Mouse (Mus musculus) lung, postnatal 14 days (tissue): ENCODE measurements at regions not wholly inside any gene's neighbourhood (a gene's known extent, or its start where the extent isn't known, plus 50 kb on each side); places are given as distances from the start of the nearest gene placed in this dataset.

Experiments
- DNase-seq: peaks from one replicate; pipeline ENCODE4 v3.0.0; 2021

DNA sequence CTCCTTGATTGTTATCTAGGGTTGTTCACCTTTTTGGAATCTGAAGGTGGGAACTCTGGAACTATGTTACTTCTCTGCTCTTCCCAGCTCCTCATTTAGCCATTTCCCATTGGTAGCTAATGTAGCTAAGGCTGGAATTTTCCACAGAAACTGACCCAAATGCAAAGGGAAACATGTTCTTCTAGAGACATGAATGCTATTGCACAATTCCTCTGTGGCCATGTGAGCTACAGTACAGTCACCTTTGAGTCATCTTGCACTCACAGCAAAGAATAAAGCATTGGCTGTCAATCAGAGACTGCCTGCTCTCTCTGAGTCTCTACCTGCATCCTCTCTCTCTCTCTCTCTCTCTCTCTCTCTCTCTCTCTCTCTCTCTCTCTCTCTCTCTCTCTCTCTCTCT, 378.1 kb downstream of the Dcdc2c start:
- DNase-seq: no peak

DNA sequence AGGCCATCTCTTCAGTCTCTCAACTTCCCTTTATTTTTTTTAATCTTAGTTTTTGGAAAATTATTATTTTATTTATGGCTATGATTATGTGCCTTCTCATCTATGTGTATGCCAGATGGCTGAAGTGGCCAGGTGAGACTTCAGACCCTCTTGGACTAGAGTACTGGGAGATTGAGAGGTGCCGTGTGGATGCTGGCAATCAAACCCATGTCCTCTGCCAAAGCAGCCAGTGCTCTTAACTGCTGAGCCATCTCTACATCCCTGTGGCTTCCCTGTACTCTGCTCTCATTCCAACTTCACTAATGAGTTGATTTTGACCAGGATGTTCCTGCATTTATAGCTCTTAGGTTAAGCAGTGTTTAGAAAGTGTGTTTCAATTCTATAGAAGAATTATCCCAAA, 393.4 kb downstream of the Dcdc2c start:
- DNase-seq: no peak

DNA sequence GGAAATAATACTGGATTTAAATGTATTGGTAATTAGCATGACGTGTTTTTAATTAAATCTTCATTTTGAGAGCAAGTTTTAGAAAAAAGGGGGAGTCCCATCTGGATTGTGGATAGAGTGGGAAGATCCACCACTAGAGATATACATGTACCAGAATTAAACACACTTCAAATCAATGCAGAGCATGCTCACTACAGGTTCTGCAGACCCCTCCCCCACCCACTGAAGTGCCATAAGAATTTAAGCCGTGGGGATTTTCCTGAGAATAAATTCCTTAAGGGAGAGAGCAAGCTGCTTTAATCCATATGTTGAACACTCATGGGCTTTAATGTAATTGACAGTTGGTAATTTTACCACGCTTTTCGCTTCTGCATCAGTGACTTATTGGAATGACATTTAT, 401.4 kb downstream of the Dcdc2c start:
- DNase-seq: no peak

DNA sequence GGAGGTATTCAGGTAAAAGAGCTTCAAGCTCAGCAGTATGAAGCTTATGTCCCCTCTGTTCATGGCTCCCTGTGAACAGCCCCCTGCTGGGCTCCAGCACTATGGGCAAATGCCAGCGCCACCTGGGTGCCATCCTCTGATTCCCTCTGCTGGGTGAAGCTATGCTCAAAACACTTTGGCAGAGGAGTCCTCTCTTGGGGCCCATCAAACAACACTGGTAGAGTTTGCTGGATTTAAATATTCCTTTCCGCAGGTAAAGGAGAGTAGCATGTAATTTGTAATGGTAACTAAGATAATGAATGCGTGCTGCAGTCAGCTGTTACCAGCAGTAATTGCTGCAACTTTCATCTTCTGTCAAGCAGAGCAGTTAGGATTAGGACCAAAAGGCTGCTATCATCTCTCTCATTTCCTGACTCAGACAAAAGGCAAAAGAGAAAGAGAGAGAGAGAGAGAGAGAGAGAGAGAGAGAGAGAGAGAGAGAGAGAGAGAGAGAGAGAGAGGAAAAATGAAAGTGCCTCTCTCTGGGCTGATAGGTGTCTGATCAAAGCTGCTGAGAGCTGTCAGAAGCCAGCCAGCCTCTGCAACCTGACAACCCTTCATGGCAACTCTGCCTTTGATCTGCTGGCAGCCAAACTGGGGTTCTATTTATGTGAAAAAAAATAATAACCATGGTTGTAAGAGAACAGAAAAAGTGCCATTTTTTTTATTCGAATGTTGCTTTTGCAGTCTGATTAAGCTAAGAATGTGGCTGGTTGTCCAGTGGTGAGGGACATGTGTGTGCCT, 416.2 kb downstream of the Dcdc2c start:
- DNase-seq: no peak

DNA sequence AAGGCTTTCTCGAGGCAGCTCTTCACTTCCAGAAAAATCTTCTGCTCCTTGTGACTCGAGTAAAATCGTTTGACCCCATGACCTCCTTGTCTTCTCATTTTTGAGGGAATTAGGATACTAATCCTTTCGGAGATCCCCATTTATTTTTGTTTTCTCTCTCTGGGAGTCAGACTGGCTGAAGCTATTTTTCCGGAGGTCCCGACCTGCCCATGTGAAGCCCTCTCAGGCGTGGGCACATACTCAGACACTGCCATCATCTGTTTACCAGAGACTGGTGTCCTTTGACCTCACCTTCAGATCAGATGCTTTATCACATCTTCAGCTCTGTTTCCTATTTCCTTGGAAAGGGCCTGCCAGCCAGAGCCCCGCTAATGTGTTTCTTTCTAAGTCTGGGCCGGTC, 429.4 kb downstream of the Dcdc2c start:
- no peak for DNase-seq

DNA sequence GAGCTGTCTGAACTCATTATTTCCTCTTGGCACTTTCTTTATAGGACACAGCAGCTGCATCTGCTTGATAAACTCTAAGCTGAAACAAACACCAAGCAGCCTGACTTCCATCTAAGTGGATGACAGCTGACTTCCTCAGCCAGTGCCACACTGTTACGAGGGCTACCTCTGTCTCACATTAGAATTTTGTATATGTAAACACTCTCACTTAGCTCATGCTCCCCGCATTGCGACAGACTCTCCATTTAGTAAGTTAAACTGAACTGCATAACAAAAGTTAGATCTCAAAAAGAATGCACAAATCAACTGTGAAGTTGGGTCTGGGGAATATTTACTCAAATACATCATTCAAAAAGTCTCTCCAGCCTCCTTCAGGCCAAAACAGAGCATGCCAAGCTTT, 432.1 kb downstream of the Dcdc2c start:
- DNase-seq: peak; percentile 5

DNA sequence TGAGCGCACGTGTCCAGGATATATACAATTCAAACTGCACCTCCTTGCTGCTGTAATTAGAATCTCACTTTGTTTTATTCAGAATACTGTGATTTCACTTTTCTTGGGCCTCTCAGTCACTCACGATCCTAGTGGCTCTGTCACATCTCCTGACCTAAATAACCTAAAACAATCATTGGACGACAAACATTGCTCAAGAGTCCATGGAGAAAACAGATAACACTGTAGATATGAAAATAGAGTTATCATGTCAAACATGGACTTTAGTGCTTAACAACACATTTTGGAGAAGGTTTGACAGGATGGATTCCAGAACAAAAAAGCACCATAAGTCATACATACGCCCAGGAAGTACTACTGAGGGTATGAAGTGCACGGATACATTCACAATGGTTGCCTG, 461.5 kb downstream of the Dcdc2c start:
- DNase-seq: no peak

DNA sequence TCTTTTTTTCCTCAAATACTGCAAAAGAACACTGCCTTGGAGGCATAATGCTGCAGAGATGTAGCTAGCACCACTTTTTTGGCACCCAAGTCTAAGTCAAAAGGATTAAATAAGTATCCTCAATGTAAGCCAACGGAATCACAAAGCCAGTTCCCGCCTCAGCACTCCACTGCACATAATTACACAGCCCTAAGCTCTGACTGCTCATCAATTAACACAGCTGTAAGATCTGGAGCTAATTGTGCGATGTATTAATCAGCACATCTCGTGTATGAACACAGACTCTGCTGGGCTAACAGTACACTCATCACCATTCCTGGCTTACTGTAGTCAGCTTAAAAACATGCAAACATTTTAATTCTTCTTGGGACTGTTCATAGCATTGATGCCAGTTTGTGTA, 466.7 kb downstream of the Dcdc2c start:
- no peak for DNase-seq

DNA sequence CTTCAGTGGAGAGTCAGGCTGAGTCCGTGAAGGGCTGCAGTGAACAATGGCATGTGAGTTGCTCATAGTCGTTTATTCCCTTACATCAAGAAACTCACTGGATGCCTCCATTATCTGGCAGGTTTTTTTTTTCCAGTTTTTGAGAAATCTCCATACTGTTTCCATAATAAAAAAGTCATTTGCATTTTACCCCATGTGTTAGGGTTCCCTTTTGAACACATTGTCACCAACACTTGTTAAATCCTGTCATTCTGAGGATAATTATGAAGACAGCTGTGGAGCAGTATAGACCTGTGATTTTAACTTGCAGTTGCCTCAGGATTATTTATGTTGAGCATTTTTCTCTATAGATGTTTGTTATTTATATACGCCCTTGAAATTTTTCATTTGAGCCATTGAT, 475.6 kb downstream of the Dcdc2c start:
- no peak for DNase-seq

DNA sequence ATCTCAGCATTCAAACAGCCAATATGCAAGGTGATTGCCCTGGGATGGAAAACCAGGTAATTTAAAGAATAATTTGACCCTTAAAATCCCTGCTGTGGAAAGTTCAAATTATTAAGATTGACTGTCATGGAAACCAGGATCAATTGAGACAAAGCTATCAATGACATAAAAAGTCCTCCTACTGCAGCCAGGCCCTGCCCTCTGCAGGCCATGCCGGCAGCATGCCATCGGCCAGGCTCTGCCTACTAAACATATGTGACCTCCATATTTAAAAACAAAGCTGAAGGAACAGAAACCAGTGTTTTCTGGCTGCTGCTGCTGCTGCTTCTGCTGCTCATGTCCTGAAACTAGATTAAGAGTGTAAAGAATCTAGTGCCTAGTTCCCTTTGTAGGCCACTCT, 483.6 kb downstream of the Dcdc2c start:
- DNase-seq: no peak

DNA sequence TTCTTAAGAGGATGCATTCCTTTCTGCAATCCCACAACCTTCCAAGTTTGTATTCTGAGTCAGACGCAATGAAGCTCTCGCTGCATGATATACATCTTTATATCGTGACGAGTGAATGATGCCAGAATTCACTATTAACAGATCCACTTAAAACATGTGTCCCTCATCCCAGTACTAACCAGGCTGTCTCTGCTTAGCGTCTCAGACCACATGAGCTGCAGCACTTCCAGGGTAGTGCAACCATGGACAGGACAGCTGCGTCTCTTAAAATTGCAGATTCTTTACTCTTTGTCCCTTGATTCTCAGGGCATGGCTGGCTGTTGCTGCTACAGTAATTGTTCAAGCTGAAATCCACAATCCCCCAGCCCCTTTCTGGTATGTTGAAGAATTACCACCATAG, 491.9 kb downstream of the Dcdc2c start:
- DNase-seq: no peak

DNA sequence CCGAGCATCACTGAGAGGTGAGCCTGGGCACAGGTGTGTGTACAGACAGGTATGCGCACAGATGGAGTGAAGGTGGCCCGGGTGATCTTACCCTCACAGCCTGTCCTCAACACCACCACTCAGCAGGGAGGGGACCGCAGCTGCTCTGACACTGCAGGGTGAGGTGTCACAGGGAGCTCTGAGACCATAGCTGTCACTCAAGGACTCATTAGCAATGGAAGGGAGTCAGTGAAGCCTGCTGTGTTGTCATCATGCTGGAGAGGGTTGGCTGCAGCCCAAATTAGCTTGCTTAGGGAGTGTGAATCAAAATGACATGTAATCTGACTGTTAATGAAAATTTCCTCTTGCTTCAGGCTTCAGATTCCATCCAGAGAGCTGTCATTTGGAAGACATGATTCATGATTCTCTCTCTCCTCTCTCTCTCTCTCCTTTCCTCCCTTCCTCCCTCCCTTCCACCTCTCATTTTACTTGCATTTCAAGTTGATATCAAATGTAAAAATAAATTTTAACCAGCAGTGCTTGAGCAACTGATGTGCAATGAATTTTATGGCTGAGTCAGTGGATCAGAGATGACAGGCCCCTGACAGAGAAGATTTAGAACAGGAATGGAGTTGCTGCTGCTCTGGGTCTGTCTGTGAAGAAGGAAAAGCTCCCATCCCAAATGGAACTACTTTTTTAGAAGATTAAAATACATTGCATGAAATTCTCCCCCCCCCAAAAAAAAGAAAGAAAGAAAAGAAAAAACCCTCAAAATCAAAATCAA, 496.5 kb downstream of the Dcdc2c start:
- DNase-seq: no peak

DNA sequence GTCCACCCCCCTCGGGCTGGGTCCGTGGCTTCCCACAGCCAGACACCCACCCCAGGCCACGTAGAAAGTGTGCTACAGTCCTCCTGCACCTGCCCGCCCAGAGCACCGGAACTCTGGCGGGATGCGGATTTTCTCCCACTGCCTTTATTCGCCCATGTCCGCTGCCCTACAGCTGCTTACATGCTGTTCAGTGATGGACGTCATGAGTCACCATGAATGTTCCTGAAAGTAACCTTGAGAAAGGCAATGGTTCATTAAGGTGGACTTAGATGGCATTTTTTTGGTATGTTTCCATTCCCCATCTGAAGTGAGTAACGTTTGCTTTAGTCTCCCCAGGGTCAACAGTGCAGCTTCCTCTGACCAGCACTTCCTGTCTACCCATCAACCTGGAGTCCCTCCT, 497.8 kb downstream of the Dcdc2c start:
- no peak for DNase-seq

DNA sequence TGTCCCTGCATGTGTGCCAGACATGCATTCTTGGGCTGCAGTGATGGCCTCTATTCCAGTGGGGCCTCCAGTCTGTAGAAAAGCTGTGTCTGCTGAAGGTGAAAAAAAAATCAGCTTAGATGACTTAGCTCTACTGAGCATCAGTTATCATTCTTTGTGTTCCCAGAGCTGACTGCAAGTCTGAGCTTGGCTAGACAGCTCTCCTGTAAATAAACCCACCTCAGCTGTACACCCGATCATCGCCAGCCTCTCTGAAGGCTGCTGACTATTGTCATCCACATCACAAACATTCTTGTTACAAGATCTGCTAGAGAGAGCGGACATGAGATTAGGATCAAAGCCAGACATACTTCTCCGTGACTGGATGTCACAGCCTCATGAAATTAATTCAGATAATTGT, 504.2 kb downstream of the Dcdc2c start:
- DNase-seq: no peak

DNA sequence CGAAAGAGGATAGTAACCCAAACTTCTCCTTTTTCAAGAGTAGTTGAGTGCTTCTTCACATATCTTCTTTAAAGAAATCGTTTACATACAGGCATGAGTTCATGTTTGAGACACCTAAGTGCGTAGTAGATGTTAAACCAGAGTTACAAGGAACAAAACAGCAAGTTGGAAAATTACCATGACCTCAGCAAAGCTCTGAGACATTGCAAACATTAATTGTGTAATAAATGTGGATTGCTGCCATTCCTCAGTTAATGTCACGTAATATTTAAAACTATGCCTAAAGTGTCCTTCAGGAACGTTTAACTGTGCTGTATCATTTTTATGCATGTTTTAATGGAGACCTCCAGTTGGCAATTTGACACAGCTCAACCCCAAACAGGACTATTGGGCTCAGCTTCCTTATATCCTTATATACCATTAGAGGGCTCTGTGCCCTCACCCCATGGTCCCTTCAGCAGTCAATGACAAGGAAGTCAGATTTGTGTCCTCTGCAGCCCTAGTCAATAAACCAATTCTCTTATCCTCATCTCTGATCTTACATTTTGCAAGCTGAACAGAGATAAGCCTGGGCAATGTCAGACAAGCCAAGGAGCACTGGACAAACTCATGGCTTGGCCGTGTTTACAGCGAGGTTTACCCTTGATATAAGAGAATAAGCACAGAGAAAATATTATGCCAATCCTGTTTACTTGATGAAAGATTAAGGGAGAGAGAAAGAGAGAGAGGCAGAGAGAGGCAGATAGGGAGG, 513.9 kb downstream of the Dcdc2c start:
- no peak for DNase-seq

DNA sequence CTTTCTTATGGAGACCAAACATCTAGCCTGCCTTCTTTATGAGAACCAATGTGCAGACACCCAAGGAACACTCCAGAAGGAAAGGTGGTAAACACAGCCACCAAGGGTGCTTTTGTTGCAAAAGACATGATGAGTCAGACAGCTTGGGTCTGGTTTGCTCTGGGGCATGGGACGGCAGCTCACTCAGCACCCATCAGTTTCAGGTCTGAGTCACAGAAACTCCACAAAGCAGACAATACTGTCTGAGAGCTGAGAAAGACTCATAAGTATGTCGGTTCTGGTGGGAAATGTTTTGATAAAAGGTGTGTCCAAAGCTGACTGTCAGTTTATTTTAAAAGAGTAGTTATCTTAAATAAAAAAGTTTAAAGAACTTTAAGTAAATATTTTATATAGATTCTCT, 553.0 kb downstream of the Dcdc2c start:
- DNase-seq: no peak

DNA sequence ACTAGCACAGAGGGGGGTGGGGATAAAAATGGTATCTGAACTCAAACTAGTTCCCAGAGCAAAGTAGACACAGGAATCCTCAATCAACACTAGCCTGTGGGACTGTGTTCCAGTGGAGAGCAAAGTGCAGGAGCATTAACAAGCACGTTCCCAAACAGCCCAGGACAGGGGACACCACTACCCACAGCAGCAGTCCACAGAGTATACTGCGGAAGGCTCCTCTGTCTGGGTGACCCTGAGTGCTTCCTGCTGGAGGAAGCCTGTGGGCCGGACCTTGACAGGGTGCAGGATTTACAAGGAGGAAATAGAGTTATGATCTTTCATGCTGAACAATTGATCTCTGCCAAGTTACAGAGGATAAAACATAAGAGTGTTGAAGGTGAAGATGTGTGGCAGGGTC, 560.0 kb downstream of the Dcdc2c start:
- DNase-seq: no peak

DNA sequence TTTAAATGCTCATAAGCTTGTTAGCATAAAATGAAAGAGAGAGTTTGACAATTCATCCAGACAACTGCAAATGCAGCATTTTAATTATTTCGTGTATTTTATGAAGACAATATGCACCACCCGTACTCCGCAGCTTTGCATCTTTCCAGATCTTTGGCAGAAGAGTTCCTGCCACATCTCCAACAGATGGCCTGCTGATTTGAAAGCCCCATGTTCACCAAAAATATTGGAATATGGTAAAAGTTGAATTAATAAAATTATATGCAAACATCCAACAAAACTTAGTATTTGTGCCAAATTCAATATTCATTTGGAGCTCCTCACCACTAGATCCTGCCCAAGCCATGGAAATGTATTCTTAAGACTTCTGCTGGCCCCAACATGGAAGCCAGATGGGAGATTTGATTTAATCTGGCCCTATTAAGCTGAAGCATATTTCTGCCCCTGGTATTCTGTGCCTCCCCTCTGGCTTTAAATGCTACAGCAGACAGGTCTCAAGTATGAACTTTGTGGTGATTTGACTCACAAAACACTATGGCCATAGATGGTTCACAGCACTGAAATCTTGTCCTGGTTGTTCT, 567.8 kb downstream of the Dcdc2c start:
- DNase-seq: no peak

DNA sequence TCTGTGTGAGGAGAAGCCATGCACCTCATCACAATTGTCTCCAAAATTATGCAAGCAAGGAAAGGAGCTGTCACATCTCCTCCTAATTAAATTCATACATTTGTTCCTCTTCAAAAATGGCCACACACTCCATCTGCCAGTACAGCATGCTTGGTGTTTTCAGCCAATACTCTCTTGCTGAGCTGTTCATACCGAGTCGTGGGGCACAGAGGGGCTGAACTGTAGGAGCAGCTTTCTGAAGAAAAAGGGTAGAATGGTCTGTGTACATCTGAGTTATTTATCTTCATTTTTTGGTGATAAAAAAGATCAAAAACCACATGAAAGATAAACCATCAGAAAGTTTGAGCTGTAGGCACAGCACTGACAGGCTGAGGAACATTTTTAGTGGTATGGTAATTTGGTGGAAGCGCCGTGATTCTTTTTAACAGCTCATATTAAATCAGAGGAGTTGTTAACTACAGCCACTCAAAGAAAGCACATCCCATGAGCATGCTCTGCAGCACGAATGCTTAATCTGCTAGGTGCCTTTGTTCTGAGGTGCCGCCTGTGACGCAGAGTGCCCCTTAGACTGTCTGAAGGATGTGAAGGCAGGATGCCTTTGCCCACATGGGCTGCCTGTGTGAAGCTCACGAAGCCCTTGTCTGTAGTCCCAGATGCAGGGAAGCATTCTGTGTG, 573.8 kb downstream of the Dcdc2c start:
- no peak for DNase-seq

DNA sequence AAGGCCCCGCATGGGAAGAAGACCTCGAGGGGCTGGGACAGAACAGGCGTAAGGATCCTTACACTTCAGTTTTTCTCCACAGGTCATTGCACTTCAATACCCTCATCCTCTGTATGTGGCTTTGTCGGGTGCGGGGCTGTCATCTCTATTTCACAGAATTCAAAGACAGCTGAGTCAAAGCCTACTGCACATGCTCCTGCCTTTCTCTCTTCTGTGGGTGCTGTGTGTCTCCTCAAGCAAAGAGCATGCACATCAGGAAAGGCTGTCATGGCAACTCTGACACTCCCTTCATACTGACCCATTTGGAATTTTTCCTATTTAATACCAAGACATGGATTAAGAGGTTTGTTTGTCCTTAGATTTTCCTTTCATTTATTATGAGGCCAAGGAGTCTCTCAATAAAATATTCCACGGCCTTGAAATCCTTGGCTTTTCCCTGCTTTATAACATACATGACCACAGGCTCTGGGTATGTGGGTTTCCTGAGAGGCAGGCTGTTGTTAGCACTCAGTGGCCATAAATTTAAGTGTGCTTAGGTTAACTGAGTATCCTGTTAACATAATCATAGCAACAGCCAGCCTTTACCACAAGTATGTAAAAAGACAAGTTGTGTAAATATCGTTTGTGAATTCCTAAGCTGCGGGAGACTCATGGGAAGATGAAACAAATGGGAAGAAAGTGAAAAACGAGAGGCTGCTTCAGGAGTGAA, 574.5 kb downstream of the Dcdc2c start:
- DNase-seq: no peak

DNA sequence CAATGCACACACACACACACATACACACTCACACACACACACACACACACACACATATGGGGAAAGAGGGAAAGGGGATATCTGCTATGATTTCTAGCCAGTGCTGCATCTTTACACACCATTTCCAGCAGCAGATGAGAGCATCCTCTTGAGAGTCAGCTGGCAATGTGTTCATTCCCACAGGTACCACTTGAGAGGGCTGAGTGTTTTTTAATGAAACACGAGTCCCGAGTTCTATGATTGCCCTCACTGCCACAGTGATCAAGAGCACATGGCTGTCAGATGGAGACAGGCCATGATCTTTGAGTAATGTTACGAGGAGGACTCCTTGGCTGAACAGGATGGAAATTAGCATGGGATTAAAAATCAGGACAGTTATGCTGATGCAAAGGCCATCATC, 589.3 kb downstream of the Dcdc2c start:
- DNase-seq: no peak

DNA sequence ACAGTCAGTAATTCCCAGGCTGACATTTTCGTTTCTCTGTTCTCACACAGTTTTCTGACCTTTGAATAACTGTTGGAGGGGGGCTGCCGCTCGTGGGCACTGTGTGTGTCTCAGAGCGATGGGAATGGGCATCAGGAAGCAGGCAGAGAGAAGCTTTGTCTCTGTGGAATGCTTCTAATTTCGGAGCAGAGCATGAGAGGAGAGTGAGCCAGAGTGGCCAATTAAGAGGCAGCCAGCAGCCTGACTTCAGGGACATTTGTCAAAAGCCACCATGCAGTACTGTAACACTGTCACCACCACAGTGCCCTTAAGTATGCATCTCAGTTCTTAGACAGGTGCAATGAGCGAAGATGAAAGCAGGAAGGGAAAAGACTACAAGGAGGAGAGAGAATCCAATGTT, 592.1 kb downstream of the Dcdc2c start:
- no peak for DNase-seq
